Mouse (Mus musculus): Measurements from ENCODE around the gene Adamtsl3. TPM values are rescaled to one million over a fixed set of nuclear protein-coding genes. Genes with fewer than 3 reads are reported as not detected.
A peak's percentile ranks its signal among the peaks of the same experiment; 100 is the strongest.

The Adamtsl3 gene
- polyA plus RNA-seq, 1 experiment from 2014 or later = 2.4 TPM

DNA sequence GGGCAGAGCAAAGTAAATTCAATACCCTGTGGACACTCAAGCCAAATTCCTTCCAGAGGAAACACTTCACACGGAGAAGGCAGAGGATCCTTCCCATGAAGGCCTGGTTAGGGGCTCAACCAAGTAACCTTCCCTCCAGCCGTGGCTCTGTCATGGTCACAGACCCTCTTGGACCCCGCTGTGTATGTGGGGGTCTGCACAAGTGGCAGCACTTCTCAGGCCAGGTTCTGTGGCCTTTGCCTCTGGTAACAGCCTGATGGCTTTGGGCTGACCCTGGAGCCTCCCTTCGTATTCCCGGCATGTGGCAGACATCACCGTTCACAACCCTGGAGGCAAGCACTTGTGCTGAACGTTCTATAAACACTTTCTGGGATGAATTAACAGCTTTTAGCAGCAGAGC lies 14.3 kb downstream of the Adamtsl3 start:
- Histone ChIP-seq H3K27ac (ENCODE audit: low read length) (no peak overlapping the region), H3K9ac (ENCODE audit: low read length) (no peak overlapping the region), H3K4me1 (replicated peaks; ENCODE audit: control insufficient read depth, insufficient read depth, low read length) (no peaks in the 10 kb centered on the region), H3K9me3 (ENCODE audit: control insufficient read depth, low read length) (no peaks in the 10 kb centered on the region), H3K36me3 (ENCODE audit: control insufficient read depth, insufficient read depth, low read length) (no peaks in the 10 kb centered on the region), H3K4me3 (ENCODE audit: low read length) (no peak overlapping the region), H3K4me2 (ENCODE audit: low read depth, low read length) (no peak overlapping the region), H3K27me3 (ENCODE audit: control insufficient read depth, insufficient read depth, low read depth, low read length) (no peaks in the 10 kb centered on the region)
- ATAC-seq (ENCODE audit: low read depth) = no peak
- WGBS = 51% methylated on average over 7 of the region's 7 CpGs

GRCm38 (mm10) chr7:82350421-82350820 lies 14.9 kb downstream of the Adamtsl3 start:
- Histone ChIP-seq H3K4me1 (replicated peaks; ENCODE audit: control insufficient read depth, insufficient read depth, low read length) (no peaks in the 10 kb centered on the region), H3K9me3 (ENCODE audit: control insufficient read depth, low read length) (no peaks in the 10 kb centered on the region), H3K27ac (ENCODE audit: low read length) (no peak overlapping the region), H3K36me3 (ENCODE audit: control insufficient read depth, insufficient read depth, low read length) (no peaks in the 10 kb centered on the region), H3K9ac (ENCODE audit: low read length) (no peak overlapping the region), H3K4me2 (ENCODE audit: low read depth, low read length) (no peak overlapping the region), H3K4me3 (ENCODE audit: low read length) (no peak overlapping the region), H3K27me3 (ENCODE audit: control insufficient read depth, insufficient read depth, low read depth, low read length) (no peaks in the 10 kb centered on the region)
- WGBS = 71% methylated on average over 3 of the region's 3 CpGs
- ATAC-seq (ENCODE audit: low read depth) = no peak

- no peak overlapping the region for H3K9ac ChIP-seq (ENCODE audit: low read length)
- no peak overlapping the region for H3K27ac ChIP-seq (ENCODE audit: low read length)
- WGBS = 73% methylated on average over 5 of the region's 5 CpGs
- no peaks in the 10 kb centered on the region for H3K9me3 ChIP-seq (ENCODE audit: control insufficient read depth, low read length)
- H3K36me3 ChIP-seq (ENCODE audit: control insufficient read depth, insufficient read depth, low read length) = no peaks in the 10 kb centered on the region
- no peak for ATAC-seq (ENCODE audit: low read depth)
- no peak overlapping the region for H3K4me3 ChIP-seq (ENCODE audit: low read length)
- no peaks in the 10 kb centered on the region for H3K4me1 ChIP-seq (replicated peaks; ENCODE audit: control insufficient read depth, insufficient read depth, low read length)
- no peaks in the 10 kb centered on the region for H3K27me3 ChIP-seq (ENCODE audit: control insufficient read depth, insufficient read depth, low read depth, low read length)
- no peak overlapping the region for H3K4me2 ChIP-seq (ENCODE audit: low read depth, low read length)
Measured at GRCm38 (mm10) chr7:82359146-82359545, 23.7 kb downstream of the Adamtsl3 start.

- no peak overlapping the region for H3K4me2 ChIP-seq (ENCODE audit: low read depth, low read length)
- no peak overlapping the region for H3K27ac ChIP-seq (ENCODE audit: low read length)
- ATAC-seq (ENCODE audit: low read depth) = no peak
- WGBS = 69% methylated on average over 5 of the region's 5 CpGs
- H3K9me3 ChIP-seq (ENCODE audit: control insufficient read depth, low read length) = no peaks in the 10 kb centered on the region
- no peaks in the 10 kb centered on the region for H3K4me1 ChIP-seq (replicated peaks; ENCODE audit: control insufficient read depth, insufficient read depth, low read length)
- no peaks in the 10 kb centered on the region for H3K36me3 ChIP-seq (ENCODE audit: control insufficient read depth, insufficient read depth, low read length)
- no peaks in the 10 kb centered on the region for H3K27me3 ChIP-seq (ENCODE audit: control insufficient read depth, insufficient read depth, low read depth, low read length)
- no peak overlapping the region for H3K4me3 ChIP-seq (ENCODE audit: low read length)
- H3K9ac ChIP-seq (ENCODE audit: low read length) = no peak overlapping the region
Measured at GRCm38 (mm10) chr7:82359674-82360073, 24.2 kb downstream of the Adamtsl3 start.

DNA sequence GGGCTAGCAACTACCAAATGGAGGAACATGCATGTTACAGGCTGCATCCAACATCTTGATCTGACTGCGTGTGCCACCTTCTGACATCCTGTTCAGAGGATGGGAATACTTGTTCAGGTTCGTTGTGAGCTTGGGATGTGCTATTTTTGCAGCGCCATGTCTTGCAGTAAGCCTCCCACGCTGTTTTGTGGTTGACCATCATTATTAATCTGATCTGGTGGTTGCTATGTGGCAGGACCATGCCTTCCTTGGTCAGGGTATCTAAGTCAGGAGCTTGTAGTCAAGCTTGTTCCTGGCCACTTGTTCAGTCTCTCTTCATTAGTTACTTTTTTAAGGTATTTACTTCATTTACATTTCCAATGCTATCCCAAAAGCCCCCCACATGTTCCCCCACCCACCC lies 24.7 kb downstream of the Adamtsl3 start:
- Histone ChIP-seq H3K9me3 (ENCODE audit: control insufficient read depth, low read length) (no peaks in the 10 kb centered on the region), H3K9ac (ENCODE audit: low read length) (no peak overlapping the region), H3K4me2 (ENCODE audit: low read depth, low read length) (no peak overlapping the region), H3K4me3 (ENCODE audit: low read length) (no peak overlapping the region), H3K27me3 (ENCODE audit: control insufficient read depth, insufficient read depth, low read depth, low read length) (no peaks in the 10 kb centered on the region), H3K27ac (ENCODE audit: low read length) (no peak overlapping the region), H3K36me3 (ENCODE audit: control insufficient read depth, insufficient read depth, low read length) (no peaks in the 10 kb centered on the region), H3K4me1 (replicated peaks; ENCODE audit: control insufficient read depth, insufficient read depth, low read length) (no peaks in the 10 kb centered on the region)
- no peak for ATAC-seq (ENCODE audit: low read depth)
- WGBS = 78% methylated on average over 4 of the region's 4 CpGs

DNA sequence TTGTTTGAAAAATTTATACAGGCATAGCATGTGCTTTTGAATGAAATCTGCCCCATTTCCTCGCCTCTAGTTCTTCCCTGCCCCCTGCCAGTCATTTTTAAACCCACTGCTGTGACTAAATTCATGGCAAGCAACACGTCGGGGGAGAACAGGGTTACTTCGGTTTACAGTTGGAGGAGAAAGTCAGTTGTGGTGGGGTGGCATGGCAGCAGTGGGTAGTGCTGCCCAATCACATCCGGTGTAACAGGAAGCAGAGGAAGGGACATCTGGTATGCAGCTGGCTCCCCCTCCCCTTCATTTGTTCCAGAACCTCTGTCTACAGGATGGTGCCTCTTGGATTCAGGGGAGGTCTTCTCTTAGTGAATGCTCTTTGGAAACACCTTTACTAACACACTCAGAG lies 25.6 kb downstream of the Adamtsl3 start:
- Histone ChIP-seq H3K9me3 (ENCODE audit: control insufficient read depth, low read length) (no peaks in the 10 kb centered on the region), H3K4me2 (ENCODE audit: low read depth, low read length) (no peak overlapping the region), H3K9ac (ENCODE audit: low read length) (no peak overlapping the region), H3K4me1 (replicated peaks; ENCODE audit: control insufficient read depth, insufficient read depth, low read length) (no peaks in the 10 kb centered on the region; the same call in 1 of the 2 replicates), H3K27me3 (ENCODE audit: control insufficient read depth, insufficient read depth, low read depth, low read length) (no peaks in the 10 kb centered on the region), H3K27ac (ENCODE audit: low read length) (no peak overlapping the region), H3K4me3 (ENCODE audit: low read length) (no peak overlapping the region), H3K36me3 (ENCODE audit: control insufficient read depth, insufficient read depth, low read length) (no peaks in the 10 kb centered on the region)
- no peak for ATAC-seq (ENCODE audit: low read depth)
- 71% methylated on average over 5 of the region's 5 CpGs for WGBS

GRCm38 (mm10) chr7:82364567-82364966 lies 29.1 kb downstream of the Adamtsl3 start:
- Histone ChIP-seq H3K27ac (ENCODE audit: low read length) (no peak overlapping the region), H3K9me3 (ENCODE audit: control insufficient read depth, low read length) (no peaks in the 10 kb centered on the region), H3K27me3 (ENCODE audit: control insufficient read depth, insufficient read depth, low read depth, low read length) (no peaks in the 10 kb centered on the region), H3K36me3 (ENCODE audit: control insufficient read depth, insufficient read depth, low read length) (no peaks in the 10 kb centered on the region), H3K9ac (ENCODE audit: low read length) (no peak overlapping the region), H3K4me3 (ENCODE audit: low read length) (no peak overlapping the region), H3K4me1 (replicated peaks; ENCODE audit: control insufficient read depth, insufficient read depth, low read length) (no peaks in the 10 kb centered on the region; the same call in 1 of the 2 replicates), H3K4me2 (ENCODE audit: low read depth, low read length) (no peak overlapping the region)
- WGBS = 87% methylated on average over 3 of the region's 3 CpGs
- no peak for ATAC-seq (ENCODE audit: low read depth)

DNA sequence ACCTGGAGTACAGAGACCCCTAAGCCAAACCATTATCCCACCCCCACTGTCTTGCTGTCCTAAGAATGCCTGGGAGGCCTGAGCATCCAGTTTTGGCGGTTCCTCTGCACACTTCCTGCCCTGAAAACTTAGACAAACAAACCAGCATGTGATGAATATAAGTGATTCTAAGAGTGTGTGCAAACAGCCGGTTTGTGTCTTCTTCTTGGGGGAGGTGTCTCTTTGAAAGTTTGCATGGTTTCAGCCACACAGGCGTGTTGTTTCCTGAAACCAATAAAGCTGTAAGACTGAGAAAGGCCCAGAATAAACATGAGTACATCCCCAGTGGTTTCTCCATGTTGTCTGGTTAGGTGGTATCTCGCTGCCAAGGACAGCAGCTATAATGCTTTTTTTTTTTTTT lies 30.6 kb downstream of the Adamtsl3 start:
- Histone ChIP-seq H3K4me1 (replicated peaks; ENCODE audit: control insufficient read depth, insufficient read depth, low read length) (no peaks in the 10 kb centered on the region; the same call in 1 of the 2 replicates), H3K9ac (ENCODE audit: low read length) (no peak overlapping the region), H3K36me3 (ENCODE audit: control insufficient read depth, insufficient read depth, low read length) (no peaks in the 10 kb centered on the region), H3K4me3 (ENCODE audit: low read length) (no peak overlapping the region), H3K27me3 (ENCODE audit: control insufficient read depth, insufficient read depth, low read depth, low read length) (no peaks in the 10 kb centered on the region), H3K4me2 (ENCODE audit: low read depth, low read length) (no peak overlapping the region), H3K9me3 (ENCODE audit: control insufficient read depth, low read length) (no peaks in the 10 kb centered on the region), H3K27ac (ENCODE audit: low read length) (no peak overlapping the region)
- WGBS = 24% methylated on average over 4 of the region's 4 CpGs
- peak; percentile 23; the same call in 1 of the 2 replicates for ATAC-seq (ENCODE audit: low read depth)

DNA sequence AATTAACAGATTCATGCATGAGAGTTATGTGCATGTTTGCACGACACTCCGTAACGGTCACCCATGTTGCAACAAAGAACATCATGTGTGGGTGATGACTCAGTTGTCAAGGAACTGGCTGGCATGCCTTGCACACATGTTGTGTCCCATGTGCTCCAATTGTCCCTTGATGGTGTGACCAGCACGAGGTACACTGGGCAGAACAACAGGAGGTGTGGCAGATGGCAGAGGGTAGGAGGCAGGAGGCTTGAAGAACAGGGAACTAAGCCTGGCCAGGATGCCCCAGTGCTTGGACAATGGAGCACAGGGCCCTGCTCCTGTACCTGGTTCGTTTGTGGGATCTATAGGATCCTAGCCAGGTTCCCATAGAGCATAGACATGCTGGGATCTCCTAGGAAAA lies 31.0 kb downstream of the Adamtsl3 start:
- H3K27ac ChIP-seq (ENCODE audit: low read length) = peak overlapping the region; percentile 29
- peak; percentile 17; the same call in 1 of the 2 replicates for ATAC-seq (ENCODE audit: low read depth)

GRCm38 (mm10) chr7:82368047-82368446 lies 32.6 kb downstream of the Adamtsl3 start:
- no peak for ATAC-seq (ENCODE audit: low read depth)
- Histone ChIP-seq H3K27me3 (ENCODE audit: control insufficient read depth, insufficient read depth, low read depth, low read length) (no peaks in the 10 kb centered on the region), H3K4me2 (ENCODE audit: low read depth, low read length) (no peak overlapping the region), H3K9ac (ENCODE audit: low read length) (no peak overlapping the region), H3K9me3 (ENCODE audit: control insufficient read depth, low read length) (no peaks in the 10 kb centered on the region), H3K4me1 (replicated peaks; ENCODE audit: control insufficient read depth, insufficient read depth, low read length) (no peaks in the 10 kb centered on the region; the same call in 1 of the 2 replicates), H3K36me3 (ENCODE audit: control insufficient read depth, insufficient read depth, low read length) (no peaks in the 10 kb centered on the region), H3K27ac (ENCODE audit: low read length) (no peak overlapping the region), H3K4me3 (ENCODE audit: low read length) (no peak overlapping the region)
- 43% methylated on average over 2 of the region's 2 CpGs for WGBS

More for the DNA sequence above, 31.0 kb downstream of the Adamtsl3 start:
- 77% methylated on average over 5 of the region's 5 CpGs for WGBS
- no peaks in the 10 kb centered on the region for H3K27me3 ChIP-seq (ENCODE audit: control insufficient read depth, insufficient read depth, low read depth, low read length)
- H3K4me1 ChIP-seq (replicated peaks; ENCODE audit: control insufficient read depth, insufficient read depth, low read length) = no peaks in the 10 kb centered on the region; the same call in 1 of the 2 replicates
- no peak overlapping the region for H3K4me2 ChIP-seq (ENCODE audit: low read depth, low read length)
- no peaks in the 10 kb centered on the region for H3K36me3 ChIP-seq (ENCODE audit: control insufficient read depth, insufficient read depth, low read length)
- no peak overlapping the region for H3K4me3 ChIP-seq (ENCODE audit: low read length)
- H3K9ac ChIP-seq (ENCODE audit: low read length) = no peak overlapping the region
- H3K9me3 ChIP-seq (ENCODE audit: control insufficient read depth, low read length) = no peaks in the 10 kb centered on the region

Measured in lung, embryonic 16.5 days (tissue).